Mouse (Mus musculus): ENCODE data around the gene Eef1akmt2. TPM values are rescaled to one million over a fixed set of nuclear protein-coding genes. Genes with fewer than 3 reads are reported as not detected.

The Eef1akmt2 gene
- polyA plus RNA-seq, 1 experiment from 2014 or later, result 91.7 TPM

- Histone ChIP-seq H3K9ac (ENCODE audit: low read length) (no peak overlapping the region), H3K27ac (ENCODE audit: low read depth, low read length) (no peak overlapping the region), H3K4me2 (ENCODE audit: low read depth, low read length, severe bottlenecking) (no peak overlapping the region), H3K4me1 (replicated peaks; ENCODE audit: control insufficient read depth, insufficient read depth, low read length) (peaks cover 14% of the 10 kb centered on the region), H3K4me3 (ENCODE audit: low read depth, low read length) (no peak overlapping the region), H3K27me3 (ENCODE audit: control insufficient read depth, insufficient read depth, low read length) (no peaks in the 10 kb centered on the region), H3K9me3 (ENCODE audit: control insufficient read depth, low read length) (no peaks in the 10 kb centered on the region), H3K36me3 (ENCODE audit: control insufficient read depth, insufficient read depth, low read length) (no peaks in the 10 kb centered on the region)
- no peak for ATAC-seq (replicated peaks; ENCODE audit: low FRiP score)
- WGBS, result 78% methylated on average over 6 of the region's 6 CpGs
- no peak for DNase-seq (ENCODE audit: low spot score)
Observed at GRCm38 (mm10) chr7:132817056-132817455, 35.4 kb downstream of the Eef1akmt2 start.

- no peaks in the 10 kb centered on the region for H3K36me3 ChIP-seq (ENCODE audit: control insufficient read depth, insufficient read depth, low read length)
- H3K9me3 ChIP-seq (ENCODE audit: control insufficient read depth, low read length), result no peaks in the 10 kb centered on the region
- no peak for ATAC-seq (replicated peaks; ENCODE audit: low FRiP score)
- no peak for DNase-seq (ENCODE audit: low spot score)
- H3K27ac ChIP-seq (ENCODE audit: low read depth, low read length), result no peak overlapping the region
- H3K9ac ChIP-seq (ENCODE audit: low read length), result no peak overlapping the region
- WGBS, result 52% methylated on average over 2 of the region's 2 CpGs
- no peaks in the 10 kb centered on the region for H3K27me3 ChIP-seq (ENCODE audit: control insufficient read depth, insufficient read depth, low read length)
- H3K4me1 ChIP-seq (replicated peaks; ENCODE audit: control insufficient read depth, insufficient read depth, low read length), result peaks cover 14% of the 10 kb centered on the region
- no peak overlapping the region for H3K4me2 ChIP-seq (ENCODE audit: low read depth, low read length, severe bottlenecking)
- H3K4me3 ChIP-seq (ENCODE audit: low read depth, low read length), result no peak overlapping the region
Observed at GRCm38 (mm10) chr7:132816528-132816927, 35.9 kb downstream of the Eef1akmt2 start.

- Histone ChIP-seq H3K36me3 (ENCODE audit: control insufficient read depth, insufficient read depth, low read length) (no peaks in the 10 kb centered on the region), H3K9me3 (ENCODE audit: control insufficient read depth, low read length) (no peaks in the 10 kb centered on the region), H3K4me2 (ENCODE audit: low read depth, low read length, severe bottlenecking) (no peak overlapping the region), H3K4me3 (ENCODE audit: low read depth, low read length) (no peak overlapping the region), H3K4me1 (replicated peaks; ENCODE audit: control insufficient read depth, insufficient read depth, low read length) (peaks cover 20% of the 10 kb centered on the region), H3K27ac (ENCODE audit: low read depth, low read length) (no peak overlapping the region), H3K27me3 (ENCODE audit: control insufficient read depth, insufficient read depth, low read length) (no peaks in the 10 kb centered on the region), H3K9ac (ENCODE audit: low read length) (no peak overlapping the region)
- 66% methylated on average over 5 of the region's 5 CpGs for WGBS
- no peak for DNase-seq (ENCODE audit: low spot score)
- no peak for ATAC-seq (replicated peaks; ENCODE audit: low FRiP score)
Observed at GRCm38 (mm10) chr7:132815081-132815480, 37.4 kb downstream of the Eef1akmt2 start.

- H3K4me2 ChIP-seq (ENCODE audit: low read depth, low read length, severe bottlenecking), result peak overlapping the region; percentile 90
- H3K9ac ChIP-seq (ENCODE audit: low read length), result peak overlapping the region; percentile 90
- DNase-seq (ENCODE audit: low spot score), result no peak
- no peaks in the 10 kb centered on the region for H3K9me3 ChIP-seq (ENCODE audit: control insufficient read depth, low read length)
- H3K27ac ChIP-seq (ENCODE audit: low read depth, low read length), result peak overlapping the region; percentile 92
- no peaks in the 10 kb centered on the region for H3K27me3 ChIP-seq (ENCODE audit: control insufficient read depth, insufficient read depth, low read length)
- H3K4me1 ChIP-seq (replicated peaks; ENCODE audit: control insufficient read depth, insufficient read depth, low read length), result peaks cover 26% of the 10 kb centered on the region
- no peaks in the 10 kb centered on the region for H3K36me3 ChIP-seq (ENCODE audit: control insufficient read depth, insufficient read depth, low read length)
- no peak for ATAC-seq (replicated peaks; ENCODE audit: low FRiP score)
- peak overlapping the region; percentile 75 for H3K4me3 ChIP-seq (ENCODE audit: low read depth, low read length)
- WGBS, result 1% methylated on average over 7 of the region's 7 CpGs
Observed at GRCm38 (mm10) chr7:132814089-132814450, 38.4 kb downstream of the Eef1akmt2 start.

GRCm38 (mm10) chr7:132813416-132814088, 38.9 kb downstream of the Eef1akmt2 start, which contains the start of gene Fam53b:
Fam53b (minus strand) TSS chr7:132813886.
- H3K4me3 ChIP-seq (ENCODE audit: low read depth, low read length), result peak within 1 kb of the TSS; percentile 75
- peak within 1 kb of the TSS; percentile 90 for H3K4me2 ChIP-seq (ENCODE audit: low read depth, low read length, severe bottlenecking)
- no peaks in the 10 kb centered on the region for H3K36me3 ChIP-seq (ENCODE audit: control insufficient read depth, insufficient read depth, low read length)
- ATAC-seq (replicated peaks; ENCODE audit: low FRiP score) (peak; percentile 63), DNase-seq (ENCODE audit: low spot score) (peak; percentile 86)
- no peaks in the 10 kb centered on the region for H3K9me3 ChIP-seq (ENCODE audit: control insufficient read depth, low read length)
- peak within 1 kb of the TSS; percentile 92 for H3K27ac ChIP-seq (ENCODE audit: low read depth, low read length)
- H3K9ac ChIP-seq (ENCODE audit: low read length), result peak within 1 kb of the TSS; percentile 90
- H3K4me1 ChIP-seq (replicated peaks; ENCODE audit: control insufficient read depth, insufficient read depth, low read length), result peaks cover 31% of the 10 kb centered on the region
- H3K27me3 ChIP-seq (ENCODE audit: control insufficient read depth, insufficient read depth, low read length), result no peaks in the 10 kb centered on the region
- WGBS, result under 1% methylated on average over 75 of the region's 85 CpGs

GRCm38 (mm10) chr7:132812619-132813415, 39.7 kb downstream of the Eef1akmt2 start:
- peak overlapping the region; percentile 92 for H3K27ac ChIP-seq (ENCODE audit: low read depth, low read length)
- under 1% methylated on average over 58 of the region's 59 CpGs for WGBS
- H3K4me2 ChIP-seq (ENCODE audit: low read depth, low read length, severe bottlenecking), result peak overlapping the region; percentile 90
- H3K9ac ChIP-seq (ENCODE audit: low read length), result peak overlapping the region; percentile 90
- no peaks in the 10 kb centered on the region for H3K27me3 ChIP-seq (ENCODE audit: control insufficient read depth, insufficient read depth, low read length)
- peak overlapping the region; percentile 75 for H3K4me3 ChIP-seq (ENCODE audit: low read depth, low read length)
- ATAC-seq (replicated peaks; ENCODE audit: low FRiP score) (peak; percentile 43), DNase-seq (ENCODE audit: low spot score) (peak; percentile 83)
- peaks cover 38% of the 10 kb centered on the region for H3K4me1 ChIP-seq (replicated peaks; ENCODE audit: control insufficient read depth, insufficient read depth, low read length)
- no peaks in the 10 kb centered on the region for H3K36me3 ChIP-seq (ENCODE audit: control insufficient read depth, insufficient read depth, low read length)
- H3K9me3 ChIP-seq (ENCODE audit: control insufficient read depth, low read length), result no peaks in the 10 kb centered on the region

GRCm38 (mm10) chr7:132811716-132812618, 40.5 kb downstream of the Eef1akmt2 start:
- 11% methylated on average over 23 of the region's 23 CpGs for WGBS
- Histone ChIP-seq H3K36me3 (ENCODE audit: control insufficient read depth, insufficient read depth, low read length) (no peaks in the 10 kb centered on the region), H3K9ac (ENCODE audit: low read length) (peak overlapping the region; percentile 90), H3K27me3 (ENCODE audit: control insufficient read depth, insufficient read depth, low read length) (no peaks in the 10 kb centered on the region), H3K4me1 (replicated peaks; ENCODE audit: control insufficient read depth, insufficient read depth, low read length) (peaks cover 47% of the 10 kb centered on the region), H3K4me3 (ENCODE audit: low read depth, low read length) (peak overlapping the region; percentile 75), H3K27ac (ENCODE audit: low read depth, low read length) (peak overlapping the region; percentile 92), H3K4me2 (ENCODE audit: low read depth, low read length, severe bottlenecking) (peak overlapping the region; percentile 90), H3K9me3 (ENCODE audit: control insufficient read depth, low read length) (no peaks in the 10 kb centered on the region)
- DNase-seq (ENCODE audit: low spot score) (peak; percentile 66), ATAC-seq (replicated peaks; ENCODE audit: low FRiP score) (no peak)

- Histone ChIP-seq H3K9ac (ENCODE audit: low read length) (no peak overlapping the region), H3K36me3 (ENCODE audit: control insufficient read depth, insufficient read depth, low read length) (no peaks in the 10 kb centered on the region), H3K4me3 (ENCODE audit: low read depth, low read length) (peak overlapping the region; percentile 75; the same call in 1 of the 2 replicates), H3K9me3 (ENCODE audit: control insufficient read depth, low read length) (no peaks in the 10 kb centered on the region), H3K4me2 (ENCODE audit: low read depth, low read length, severe bottlenecking) (peak overlapping the region; percentile 90; the same call in 1 of the 2 replicates), H3K4me1 (replicated peaks; ENCODE audit: control insufficient read depth, insufficient read depth, low read length) (peaks cover 50% of the 10 kb centered on the region), H3K27me3 (ENCODE audit: control insufficient read depth, insufficient read depth, low read length) (no peaks in the 10 kb centered on the region), H3K27ac (ENCODE audit: low read depth, low read length) (peak overlapping the region; percentile 65)
- DNase-seq (ENCODE audit: low spot score) (peak; percentile 92), ATAC-seq (replicated peaks; ENCODE audit: low FRiP score) (peak; percentile 28; the same call in 1 of the 2 replicates)
- WGBS, result 49% methylated on average over 1 of the region's 1 CpGs
Observed at GRCm38 (mm10) chr7:132810879-132811278, 41.6 kb downstream of the Eef1akmt2 start.

Data from forebrain, embryonic 11.5 days (tissue).